Mouse (Mus musculus) thymus, adult 2 months (tissue): ENCODE measurements around the gene Gm4869. TPM values are rescaled to one million over a fixed set of nuclear protein-coding genes. Genes with fewer than 3 reads are reported as not detected.
"Not testable (repeated sequence)": the region's sequence is repeated elsewhere in the genome, so short reads cannot be mapped to it uniquely, and the experiment has no call there.

Experiments
- DNase-seq: peaks from one replicate; pipeline ENCODE4 v3.0.0; 2021
- H3K27ac ChIP-seq: fragments of 200-500 bp; 2 replicates; pipeline ENCODE4 v1.5.1; 2012; ENCODE audit warnings: low read length, control low read depth; ENCODE audit not compliant: control insufficient read depth, insufficient read depth
- H3K27me3 ChIP-seq: fragments of 200-500 bp; 2 replicates; pipeline ENCODE4 v1.6.1; 2012; ENCODE audit warnings: mild to moderate bottlenecking, low read length, moderate library complexity, mixed read lengths; ENCODE audit not compliant: control insufficient read depth, insufficient read depth
- H3K36me3 ChIP-seq: fragments of 200-500 bp; 2 replicates; pipeline ENCODE4 v1.6.1; 2012; ENCODE audit warnings: mild to moderate bottlenecking, low read length, moderate library complexity; ENCODE audit not compliant: control insufficient read depth, insufficient read depth
- H3K4me1 ChIP-seq: fragments of 200-500 bp; replicated peaks from 2 replicates; pipeline ENCODE4 v1.6.1; 2012; ENCODE audit warnings: low read length; ENCODE audit not compliant: control insufficient read depth, insufficient read depth
- H3K4me3 ChIP-seq: fragments of 200-500 bp; 2 replicates; pipeline ENCODE4 v1.5.1; 2012; ENCODE audit warnings: mild to moderate bottlenecking, low read length, control low read depth, moderate library complexity; ENCODE audit not compliant: control insufficient read depth, insufficient read depth
- CTCF ChIP-seq: fragments of 200-500 bp; IDR thresholded peaks from 2 replicates; pipeline ENCODE4 v1.5.1; 2012; ENCODE audit warnings: mild to moderate bottlenecking, control low read depth, low read length, moderate library complexity, borderline replicate concordance; ENCODE audit not compliant: control insufficient read depth, poor library complexity, insufficient read depth; ENCODE audit errors: extremely low read depth
- POLR2A ChIP-seq: fragments of 200-500 bp; IDR thresholded peaks from 2 replicates; pipeline ENCODE4 v1.6.1; 2012; ENCODE audit warnings: mild to moderate bottlenecking, low read length, control low read depth, moderate library complexity; ENCODE audit not compliant: control insufficient read depth, poor library complexity, insufficient read depth; ENCODE audit errors: extremely low read depth
- WGBS: fragments of 180-500 bp; shearing (Covaris S2); methylation state at CpG from one replicate; pipeline ENCODE4 v1.1.7; 2018; 5-methylcytosine and 5-hydroxymethylcytosine counted together
- polyA plus RNA-seq: library from polyadenylated mRNA; depleted of rRNA; stranded (reverse); fragments of >200 nt; gene quantifications from 2 replicates; pipeline ENCODE4 v1.2.3, GENCODE M21; 2012

Gene Gm4869
- polyA plus RNA-seq, 1 experiment, result 0.05 TPM

GRCm38 (mm10) chr5:140425016-140425783 lies 20.2 kb upstream of the Gm4869 start:
- 98% methylated on average over 17 of the region's 17 CpGs for WGBS
- DNase-seq, result no peak
- Histone ChIP-seq H3K36me3 (peaks cover 40% of the 10 kb centered on the region), H3K27me3 (no peaks in the 10 kb centered on the region), H3K4me3 (no peak overlapping the region), H3K27ac (no peak overlapping the region), H3K4me1 (peaks cover 6% of the 10 kb centered on the region)
- TF ChIP-seq POLR2A (no peak), CTCF (no peak)

GRCm38 (mm10) chr5:140439117-140439516 lies 6.3 kb upstream of the Gm4869 start:
- H3K4me1 ChIP-seq, H3K27me3 ChIP-seq, H3K27ac ChIP-seq, DNase-seq, H3K4me3 ChIP-seq: not testable (repeated sequence)
- WGBS, result 81% methylated on average over 4 of the region's 6 CpGs
- peaks cover 60% of the 10 kb centered on the region for H3K36me3 ChIP-seq

DNA sequence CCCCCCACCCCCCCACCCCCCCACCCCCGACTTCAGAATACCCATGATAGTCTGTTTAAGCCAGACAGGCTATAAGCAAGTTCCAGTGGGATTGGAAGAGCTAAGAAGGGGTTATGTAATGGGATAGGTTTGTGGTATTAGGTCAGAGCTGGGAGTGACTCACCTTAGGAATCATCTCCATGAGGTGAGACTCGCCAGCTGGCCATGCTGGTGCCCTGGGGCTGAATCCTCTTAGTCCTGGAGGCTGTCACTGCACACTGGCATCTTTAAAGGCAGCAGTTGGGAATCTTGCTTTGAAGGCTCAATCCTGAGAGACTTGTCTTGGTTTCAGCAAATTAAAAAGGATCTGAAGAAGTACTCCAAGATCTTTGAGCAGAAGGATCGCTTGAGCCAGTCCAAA lies 4.0 kb upstream of the Gm4869 start:
- H3K27me3 ChIP-seq, result no peaks in the 10 kb centered on the region
- no peak overlapping the region for H3K4me3 ChIP-seq
- WGBS, result 96% methylated on average over 3 of the region's 3 CpGs
- TF ChIP-seq POLR2A (no peak), CTCF (no peak)
- peaks cover 49% of the 10 kb centered on the region for H3K36me3 ChIP-seq
- DNase-seq, result no peak
- H3K4me1 ChIP-seq, result no peaks in the 10 kb centered on the region
- no peak overlapping the region for H3K27ac ChIP-seq

GRCm38 (mm10) chr5:140444012-140444411 lies 1.4 kb upstream of the Gm4869 start:
- peaks cover 35% of the 10 kb centered on the region for H3K36me3 ChIP-seq
- TF ChIP-seq POLR2A (no peak), CTCF (no peak)
- WGBS, result 98% methylated on average over 4 of the region's 4 CpGs
- no peak overlapping the region for H3K4me3 ChIP-seq
- H3K4me1 ChIP-seq, result no peaks in the 10 kb centered on the region
- DNase-seq, result no peak
- no peak overlapping the region for H3K27ac ChIP-seq
- no peaks in the 10 kb centered on the region for H3K27me3 ChIP-seq

GRCm38 (mm10) chr5:140446054-140446453 lies 609 bp downstream of the Gm4869 start:
- TF ChIP-seq POLR2A (no peak), CTCF (no peak)
- H3K36me3 ChIP-seq, result peaks cover 24% of the 10 kb centered on the region
- H3K27me3 ChIP-seq, result no peaks in the 10 kb centered on the region
- WGBS, result 81% methylated on average over 7 of the region's 7 CpGs
- H3K27ac ChIP-seq, result no peak overlapping the region
- DNase-seq, result no peak
- no peaks in the 10 kb centered on the region for H3K4me1 ChIP-seq
- no peak overlapping the region for H3K4me3 ChIP-seq

DNA sequence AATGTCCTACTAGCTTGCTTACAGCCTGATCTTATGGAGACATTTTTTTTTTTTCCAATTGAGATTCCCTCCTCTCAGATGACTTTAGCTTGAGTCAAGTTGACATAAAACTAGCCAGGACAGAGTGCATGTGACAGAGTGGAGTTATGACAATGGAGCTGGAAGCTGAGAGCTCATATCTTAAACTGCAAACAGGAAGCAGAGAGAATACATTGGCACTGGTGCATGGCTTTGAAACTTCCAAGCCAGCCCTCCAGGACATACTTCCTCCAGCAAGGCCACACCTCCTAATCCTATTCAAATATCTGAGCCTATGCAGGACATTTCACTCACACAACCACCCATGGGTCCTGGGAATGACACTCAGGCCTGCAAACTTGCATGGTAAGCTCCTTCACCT lies 9.0 kb downstream of the Gm4869 start:
- Histone ChIP-seq H3K27me3 (no peaks in the 10 kb centered on the region), H3K4me1 (no peaks in the 10 kb centered on the region), H3K4me3 (no peak overlapping the region), H3K27ac (no peak overlapping the region), H3K36me3 (no peaks in the 10 kb centered on the region)
- DNase-seq, result no peak
- TF ChIP-seq POLR2A (no peak), CTCF (no peak)

GRCm38 (mm10) chr5:140455466-140455865 lies 10.0 kb downstream of the Gm4869 start:
- no peaks in the 10 kb centered on the region for H3K36me3 ChIP-seq
- H3K27me3 ChIP-seq, result no peaks in the 10 kb centered on the region
- no peak overlapping the region for H3K27ac ChIP-seq
- no peak for DNase-seq
- no peak for TF ChIP-seq POLR2A
- no peak for TF ChIP-seq CTCF
- no peaks in the 10 kb centered on the region for H3K4me1 ChIP-seq
- WGBS, result 88% methylated on average over 2 of the region's 2 CpGs
- H3K4me3 ChIP-seq, result no peak overlapping the region
